ENCODE assay signal across 8 mouse cellular contexts in the genomic region with DNA sequence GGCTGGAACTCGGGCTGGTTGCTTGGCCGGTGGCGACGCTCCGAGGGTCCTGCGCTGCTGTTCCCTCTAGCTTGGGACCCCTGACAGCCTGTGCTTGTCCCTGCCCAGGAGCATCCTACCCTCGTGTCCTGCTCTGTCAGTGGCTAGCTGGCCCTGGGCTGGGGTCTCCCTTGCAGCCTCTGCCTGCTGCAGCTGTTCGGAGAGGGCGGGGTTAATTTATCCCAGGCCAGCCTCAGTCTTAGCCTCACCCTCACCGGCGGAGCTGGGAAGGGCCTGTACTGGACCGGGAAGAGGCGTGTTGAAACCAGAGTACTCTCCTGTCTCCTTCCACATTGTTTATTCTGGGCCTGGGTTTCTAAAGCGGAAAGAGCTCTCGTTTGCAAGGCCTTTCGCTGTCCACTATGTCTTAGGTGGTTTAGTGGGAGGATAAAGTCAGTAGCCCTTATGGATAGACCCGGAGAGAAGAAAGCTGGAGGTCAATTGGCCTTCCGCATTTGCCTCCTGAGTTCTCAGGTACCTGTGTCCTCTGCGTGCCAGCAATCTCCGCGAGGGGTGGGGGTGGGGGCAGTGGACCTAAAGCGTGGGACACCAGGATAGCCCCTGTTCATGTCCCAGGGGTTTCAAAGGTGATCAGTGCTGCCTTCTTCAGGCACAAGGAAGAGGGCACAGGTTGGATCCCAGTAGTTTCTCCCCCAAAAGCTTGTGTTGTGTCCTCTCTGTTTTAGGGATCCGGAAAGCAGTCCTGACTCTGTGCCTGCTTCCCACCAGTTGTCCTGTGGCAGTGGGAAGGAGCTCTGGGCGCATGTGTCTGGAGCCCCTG. TPM values are rescaled to one million over a fixed set of nuclear protein-coding genes. Genes with fewer than 3 reads are reported as not detected.
DNase-seq lines count a peak whose midpoint lies in the region; ATAC-seq and TF ChIP-seq lines count a peak whose summit lies in the region.

No protein-coding gene starts in this region.

- ATAC-seq in heart, embryonic 15.5 days (replicated peaks; ENCODE audit: insufficient number of reproducible peaks, insufficient read depth, low FRiP score, low read depth) = peak; percentile 8; the same call in 1 of the 2 replicates
- peak; percentile 32; the same call in 1 of the 2 replicates for ATAC-seq in limb, embryonic 12.5 days (ENCODE audit: insufficient number of reproducible peaks, insufficient read depth, low FRiP score, low TSS enrichment, low read depth)
- ATAC-seq in midbrain, embryonic 14.5 days (ENCODE audit: low FRiP score, low TSS enrichment) = no peak; the same call in 1 of the 2 replicates

- no peaks in the 10 kb centered on the region; the same call in 1 of the 2 replicates for H3K36me3 ChIP-seq in heart, embryonic 15.5 days
- H3K36me3 ChIP-seq in limb, embryonic 12.5 days = no peaks in the 10 kb centered on the region
- no peaks in the 10 kb centered on the region for H3K36me3 ChIP-seq in midbrain, embryonic 14.5 days (ENCODE audit: control insufficient read depth, insufficient read depth, low read length)

- no peak for TF ChIP-seq POLR2A in cortical plate, adult 2 months (IDR thresholded peaks at IDR 0.05; ENCODE audit: extremely low read depth, insufficient read depth, low read length)

- H3K9ac ChIP-seq in heart, embryonic 15.5 days = peak overlapping the region; percentile 88
- H3K9ac ChIP-seq in limb, embryonic 12.5 days (replicated peaks) = no peak overlapping the region
- peak overlapping the region; percentile 56 for H3K9ac ChIP-seq in midbrain, embryonic 14.5 days (replicated peaks; ENCODE audit: low read length)

- H3K4me3 ChIP-seq in cortical plate, adult 2 months (ENCODE audit: insufficient read depth, low read length) = peak overlapping the region; percentile 75
- H3K4me3 ChIP-seq in heart, embryonic 15.5 days = peak overlapping the region; percentile 76
- H3K4me3 ChIP-seq in limb, embryonic 12.5 days (replicated peaks) = peak overlapping the region; percentile 54
- H3K4me3 ChIP-seq in midbrain, embryonic 14.5 days (replicated peaks; ENCODE audit: low read depth, low read length) = peak overlapping the region; percentile 56

- no peak for TF ChIP-seq CTCF in cortical plate, adult 2 months (IDR thresholded peaks at IDR 0.05; ENCODE audit: extremely low read depth, insufficient read depth, low read length)

- 5% methylated on average over 24 of the region's 24 CpGs for WGBS in heart, embryonic 15.5 days
- 6% methylated on average over 24 of the region's 24 CpGs for WGBS in limb, embryonic 12.5 days
- 6% methylated on average over 24 of the region's 24 CpGs for WGBS in midbrain, embryonic 14.5 days

- H3K9me3 ChIP-seq in heart, embryonic 15.5 days (replicated peaks) = no peaks in the 10 kb centered on the region
- H3K9me3 ChIP-seq in limb, embryonic 12.5 days = no peaks in the 10 kb centered on the region
- no peaks in the 10 kb centered on the region for H3K9me3 ChIP-seq in midbrain, embryonic 14.5 days (ENCODE audit: control insufficient read depth, low read length)

- DNase-seq in cerebellum, adult 9-10 months = peak; percentile 59
- no peak for DNase-seq in cerebellum, adult 8-10 months
- peak; percentile 32 for DNase-seq in midbrain, embryonic 14.5 days
- no peak for DNase-seq in thymus, postnatal 4 days
- DNase-seq in layer of hippocampus, postnatal 36 days = no peak

- peak overlapping the region; percentile 71 for H3K4me2 ChIP-seq in heart, embryonic 15.5 days
- peak overlapping the region; percentile 97 for H3K4me2 ChIP-seq in limb, embryonic 12.5 days
- H3K4me2 ChIP-seq in midbrain, embryonic 14.5 days (ENCODE audit: low read length) = peak overlapping the region; percentile 99

- H3K27ac ChIP-seq in cortical plate, adult 2 months (ENCODE audit: insufficient read depth, low read length) = 0 out of 2 replicates have a peak overlapping the region, but pooled peaks have one; percentile 3
- peak overlapping the region; percentile 88 for H3K27ac ChIP-seq in heart, embryonic 15.5 days
- no peak overlapping the region for H3K27ac ChIP-seq in limb, embryonic 12.5 days
- H3K27ac ChIP-seq in midbrain, embryonic 14.5 days (replicated peaks; ENCODE audit: low read depth, low read length) = no peak overlapping the region

- H3K4me1 ChIP-seq in cortical plate, adult 2 months (ENCODE audit: control insufficient read depth, insufficient read depth, low read length) = peaks cover 23% of the 10 kb centered on the region
- peaks cover 73% of the 10 kb centered on the region for H3K4me1 ChIP-seq in heart, embryonic 15.5 days (replicated peaks)
- peaks cover 20% of the 10 kb centered on the region for H3K4me1 ChIP-seq in limb, embryonic 12.5 days (replicated peaks)
- H3K4me1 ChIP-seq in midbrain, embryonic 14.5 days (ENCODE audit: control insufficient read depth, insufficient read depth, low read length) = peaks cover 14% of the 10 kb centered on the region

- H3K27me3 ChIP-seq in heart, embryonic 15.5 days = no peaks in the 10 kb centered on the region
- H3K27me3 ChIP-seq in limb, embryonic 12.5 days = peaks cover 67% of the 10 kb centered on the region
- peaks cover 37% of the 10 kb centered on the region for H3K27me3 ChIP-seq in midbrain, embryonic 14.5 days (ENCODE audit: control insufficient read depth, insufficient read depth, low read length)

RNA-seq across cellular contexts. Expression of a gene that starts 1.0 kb away (rescaled TPM):
- polyA plus RNA-seq in cortical plate, adult 2 months (2012; rRNA removed) = 371 and 405 TPM in 2 replicates
- polyA plus RNA-seq in heart, embryonic 15.5 days (2015; fragmentation: Nextera tagmentation; extraction: Ambion mirVana) = 132 and 134 TPM in 2 replicates
- 2.4 and 3.2 TPM in 2 replicates for polyA plus RNA-seq in limb, embryonic 12.5 days (2016; fragmentation: Nextera tagmentation; extraction: Ambion mirVana)
- polyA plus RNA-seq in midbrain, embryonic 14.5 days (2014; fragmentation: Nextera tagmentation; extraction: Ambion mirVana) = 1.6 and 2.1 TPM in 2 replicates
- 100 to 1,000 TPM; 691 to 703 TPM for total RNA-seq in layer of hippocampus, postnatal 36 days (2021)

Comparison
In these comparisons a context has a peak if more than half of its experiments do, and no peak if none do; other contexts are left out.
1. DNase-seq: peak in cerebellum, adult 9-10 months (single experiment) and midbrain, embryonic 14.5 days (single experiment); none in cerebellum, adult 8-10 months (single experiment), thymus, postnatal 4 days (single experiment) and layer of hippocampus, postnatal 36 days (0 of 2).
2. H3K27ac ChIP-seq: peak in cortical plate, adult 2 months (single experiment) and heart, embryonic 15.5 days (single experiment); none in limb, embryonic 12.5 days (single experiment) and midbrain, embryonic 14.5 days (single experiment).
3. RNA of a gene that starts 1.0 kb away (polyA plus RNA-seq): 371 to 405 TPM in cortical plate, adult 2 months and 132 to 134 TPM in heart, embryonic 15.5 days; 2.4 to 3.2 TPM in limb, embryonic 12.5 days and 1.6 to 2.1 TPM in midbrain, embryonic 14.5 days; every median in the first group is over 10 times any median in the second.
4. Peak in every context shown above with its lines, with median percentiles within 50 percentile points of each other: H3K4me3 ChIP-seq and H3K4me2 ChIP-seq.